In genomic region chr1:192856411-192856810, GRCm38 (mm10) we compare ENCODE assay signal across 8 mouse cellular contexts. TPM values are rescaled to one million over a fixed set of nuclear protein-coding genes. Genes with fewer than 3 reads are reported as not detected.
DNase-seq lines count a peak whose midpoint lies in the region; ATAC-seq and TF ChIP-seq lines count a peak whose summit lies in the region.

No protein-coding gene starts in this region.

- no peak overlapping the region for H3K27ac ChIP-seq in lung, embryonic 15.5 days
- H3K27ac ChIP-seq in lung, postnatal 0 days (ENCODE audit: low read length) = no peak overlapping the region
- H3K27ac ChIP-seq in embryonic facial prominence, embryonic 13.5 days = peak overlapping the region; percentile 100
- peak overlapping the region; percentile 100 for H3K27ac ChIP-seq in limb, embryonic 10.5 days

- no peak for DNase-seq in lung, postnatal 0 days (ENCODE audit: low spot score)
- DNase-seq in limb, embryonic 10.5 days (ENCODE audit: low spot score) = peak; percentile 63
- DNase-seq in splenic B cell, adult 2 months (ENCODE audit: low read depth, low spot score) = peak; percentile 65
- no peak for DNase-seq in cerebellum, adult 9-11 months
- DNase-seq in c-Kit-positive CD71-positive TER-119-positive erythroid progenitor cells, embryonic 14.5 days (ENCODE audit: low spot score) = no peak
- DNase-seq in right cerebral cortex, postnatal 36 days (ENCODE audit: low spot score in 2 of 2) = no peak

- WGBS in lung, embryonic 15.5 days = 25% methylated on average over 10 of the region's 10 CpGs
- 35% methylated on average over 10 of the region's 10 CpGs for WGBS in lung, postnatal 0 days
- 11% methylated on average over 10 of the region's 10 CpGs for WGBS in embryonic facial prominence, embryonic 13.5 days
- WGBS in limb, embryonic 10.5 days = 5% methylated on average over 10 of the region's 10 CpGs

- no peak for TF ChIP-seq EP300 in lung, postnatal 0 days (IDR thresholded peaks at IDR 0.05)

- peaks cover 39% of the 10 kb centered on the region for H3K4me1 ChIP-seq in lung, embryonic 15.5 days
- peaks cover 5% of the 10 kb centered on the region for H3K4me1 ChIP-seq in lung, postnatal 0 days (ENCODE audit: insufficient read depth, low read depth, low read length)
- peaks cover 65% of the 10 kb centered on the region for H3K4me1 ChIP-seq in embryonic facial prominence, embryonic 13.5 days
- H3K4me1 ChIP-seq in limb, embryonic 10.5 days = peaks cover 56% of the 10 kb centered on the region

- TF ChIP-seq CTCF in lung, postnatal 0 days (IDR thresholded peaks at IDR 0.05) = no peak

- ATAC-seq in lung, embryonic 15.5 days (ENCODE audit: borderline replicate concordance, extremely low read depth, low FRiP score, low TSS enrichment) = no peak
- no peak for ATAC-seq in lung, postnatal 0 days
- no peak for ATAC-seq in embryonic facial prominence, embryonic 13.5 days (ENCODE audit: insufficient number of reproducible peaks, insufficient read depth, low FRiP score, low TSS enrichment, low read depth)

- no peak overlapping the region for H3K9ac ChIP-seq in lung, embryonic 15.5 days
- H3K9ac ChIP-seq in lung, postnatal 0 days (replicated peaks; ENCODE audit: low read depth) = no peak overlapping the region
- H3K9ac ChIP-seq in embryonic facial prominence, embryonic 13.5 days = peak overlapping the region; percentile 99; the same call in 1 of the 2 replicates

- 0 out of 2 replicates have a peak overlapping the region, but pooled peaks have one; percentile 74 for H3K4me2 ChIP-seq in lung, embryonic 15.5 days
- H3K4me2 ChIP-seq in lung, postnatal 0 days (replicated peaks; ENCODE audit: low read depth, low read length) = no peak overlapping the region
- H3K4me2 ChIP-seq in embryonic facial prominence, embryonic 13.5 days = peak overlapping the region; percentile 80

- peaks cover 14% of the 10 kb centered on the region for H3K27me3 ChIP-seq in lung, embryonic 15.5 days
- 0 out of 2 replicates have a peak, but pooled peaks cover 3% of the 10 kb centered on the region for H3K27me3 ChIP-seq in lung, postnatal 0 days (replicated peaks; ENCODE audit: insufficient read depth, low read length)
- H3K27me3 ChIP-seq in embryonic facial prominence, embryonic 13.5 days = 0 out of 2 replicates have a peak, but pooled peaks cover 13% of the 10 kb centered on the region
- 0 out of 2 replicates have a peak, but pooled peaks cover 10% of the 10 kb centered on the region for H3K27me3 ChIP-seq in limb, embryonic 10.5 days (ENCODE audit: low read depth, poor library complexity, severe bottlenecking)
- no peaks in the 10 kb centered on the region for H3K27me3 ChIP-seq in splenic B cell, adult 2 months (ENCODE audit: control insufficient read depth, insufficient read depth, low read length, poor library complexity, severe bottlenecking)

- H3K9me3 ChIP-seq in lung, embryonic 15.5 days = no peaks in the 10 kb centered on the region
- no peaks in the 10 kb centered on the region for H3K9me3 ChIP-seq in lung, postnatal 0 days (ENCODE audit: low read length)
- no peaks in the 10 kb centered on the region for H3K9me3 ChIP-seq in embryonic facial prominence, embryonic 13.5 days
- no peaks in the 10 kb centered on the region for H3K9me3 ChIP-seq in limb, embryonic 10.5 days (replicated peaks)

- H3K4me3 ChIP-seq in lung, embryonic 15.5 days = no peak overlapping the region
- H3K4me3 ChIP-seq in lung, postnatal 0 days (ENCODE audit: low read depth, low read length) = no peak overlapping the region
- H3K4me3 ChIP-seq in embryonic facial prominence, embryonic 13.5 days = peak overlapping the region; percentile 95; the same call in 1 of the 2 replicates
- H3K4me3 ChIP-seq in limb, embryonic 10.5 days = peak overlapping the region; percentile 84

- no peaks in the 10 kb centered on the region for H3K36me3 ChIP-seq in lung, embryonic 15.5 days
- no peaks in the 10 kb centered on the region for H3K36me3 ChIP-seq in lung, postnatal 0 days (ENCODE audit: insufficient read depth, low read length)
- H3K36me3 ChIP-seq in embryonic facial prominence, embryonic 13.5 days = no peaks in the 10 kb centered on the region
- peaks cover 19% of the 10 kb centered on the region for H3K36me3 ChIP-seq in limb, embryonic 10.5 days
- H3K36me3 ChIP-seq in splenic B cell, adult 2 months (ENCODE audit: control insufficient read depth, insufficient read depth, low read length, poor library complexity, severe bottlenecking) = no peaks in the 10 kb centered on the region

RNA-seq across cellular contexts. Expression of gene Sertad4, which starts 0.9 kb away (rescaled TPM):
- 18.9 and 20.9 TPM in 2 replicates for polyA plus RNA-seq in lung, embryonic 15.5 days (2015; fragmentation: Nextera tagmentation; extraction: Ambion mirVana)
- 3.2 and 3.4 TPM in 2 replicates for polyA plus RNA-seq in lung, postnatal 0 days (2015; fragmentation: Nextera tagmentation; extraction: Ambion mirVana)
- 70.8 and 71.4 TPM in 2 replicates for polyA plus RNA-seq in embryonic facial prominence, embryonic 13.5 days (2015; fragmentation: Nextera tagmentation; extraction: Ambion mirVana)
- 57.2 and 66.6 TPM in 2 replicates for polyA plus RNA-seq in limb, embryonic 10.5 days (2016; fragmentation: Nextera tagmentation; extraction: Ambion mirVana)

Comparison
In these comparisons a context has a peak if more than half of its experiments do, and no peak if none do; other contexts are left out.
1. H3K27ac ChIP-seq: peak in embryonic facial prominence, embryonic 13.5 days (single experiment) and limb, embryonic 10.5 days (single experiment); none in lung, embryonic 15.5 days (single experiment) and lung, postnatal 0 days (single experiment).
2. H3K4me3 ChIP-seq: peak in embryonic facial prominence, embryonic 13.5 days (single experiment) and limb, embryonic 10.5 days (single experiment); none in lung, embryonic 15.5 days (single experiment) and lung, postnatal 0 days (single experiment).
3. DNase-seq: peak in limb, embryonic 10.5 days (single experiment) and splenic B cell, adult 2 months (single experiment); none in lung, postnatal 0 days (single experiment), cerebellum, adult 9-11 months (single experiment), c-Kit-positive CD71-positive TER-119-positive erythroid progenitor cells, embryonic 14.5 days (single experiment) and right cerebral cortex, postnatal 36 days (0 of 2).